Mouse (Mus musculus): ENCODE measurements around the gene Tmod3. TPM values are rescaled to one million over a fixed set of nuclear protein-coding genes. Genes with fewer than 3 reads are reported as not detected.
A peak's percentile ranks its signal among the peaks of the same experiment; 100 is the strongest.
"Not testable (repeated sequence)": the region's sequence is repeated elsewhere in the genome, so short reads cannot be mapped to it uniquely, and the experiment has no call there.

The Tmod3 gene
- polyA plus RNA-seq, 1 experiment from 2014 or later = 96.5 TPM

GRCm38 (mm10) chr9:75521788-75522187 is 37.7 kb downstream of the Tmod3 start:
- Histone ChIP-seq H3K27me3 (no peaks in the 10 kb centered on the region), H3K4me2 (replicated peaks) (no peak overlapping the region), H3K36me3 (no peaks in the 10 kb centered on the region), H3K9ac (no peak overlapping the region), H3K4me1 (no peaks in the 10 kb centered on the region), H3K9me3 (replicated peaks) (no peaks in the 10 kb centered on the region), H3K4me3 (no peak overlapping the region), H3K27ac (no peak overlapping the region)
- 54% methylated on average over 4 of the region's 4 CpGs for WGBS
- no peak for ATAC-seq (ENCODE audit: low FRiP score)

GRCm38 (mm10) chr9:75520940-75521339 is 38.5 kb downstream of the Tmod3 start:
- no peaks in the 10 kb centered on the region for H3K36me3 ChIP-seq
- no peak overlapping the region for H3K4me2 ChIP-seq (replicated peaks)
- ATAC-seq (ENCODE audit: low FRiP score) = no peak
- H3K4me1 ChIP-seq = no peaks in the 10 kb centered on the region
- H3K9me3 ChIP-seq (replicated peaks) = no peaks in the 10 kb centered on the region
- no peaks in the 10 kb centered on the region for H3K27me3 ChIP-seq
- H3K9ac ChIP-seq = no peak overlapping the region
- 94% methylated on average over 8 of the region's 8 CpGs for WGBS
- no peak overlapping the region for H3K27ac ChIP-seq
- H3K4me3 ChIP-seq = no peak overlapping the region

- no peak overlapping the region for H3K4me2 ChIP-seq (replicated peaks)
- H3K4me3 ChIP-seq = no peak overlapping the region
- H3K9me3 ChIP-seq (replicated peaks) = no peaks in the 10 kb centered on the region
- no peaks in the 10 kb centered on the region for H3K27me3 ChIP-seq
- H3K4me1 ChIP-seq = no peaks in the 10 kb centered on the region
- 68% methylated on average over 3 of the region's 3 CpGs for WGBS
- H3K36me3 ChIP-seq = peaks cover 8% of the 10 kb centered on the region
- ATAC-seq (ENCODE audit: low FRiP score) = no peak
- H3K27ac ChIP-seq = no peak overlapping the region
- no peak overlapping the region for H3K9ac ChIP-seq
These were observed 41.7 kb downstream of the Tmod3 start for GRCm38 (mm10) chr9:75517751-75518150.

GRCm38 (mm10) chr9:75515464-75516113 is 43.9 kb downstream of the Tmod3 start:
- H3K36me3 ChIP-seq = peaks cover 12% of the 10 kb centered on the region
- ATAC-seq (ENCODE audit: low FRiP score) = no peak; the same call in 1 of the 2 replicates
- H3K4me2 ChIP-seq (replicated peaks) = no peak overlapping the region
- no peak overlapping the region for H3K27ac ChIP-seq
- no peaks in the 10 kb centered on the region for H3K9me3 ChIP-seq (replicated peaks)
- no peaks in the 10 kb centered on the region for H3K27me3 ChIP-seq
- no peak overlapping the region for H3K4me3 ChIP-seq
- WGBS = 63% methylated on average over 12 of the region's 12 CpGs
- H3K9ac ChIP-seq = no peak overlapping the region
- H3K4me1 ChIP-seq = 0 out of 2 replicates have a peak, but pooled peaks cover 2% of the 10 kb centered on the region

GRCm38 (mm10) chr9:75511236-75511939 is 48.1 kb downstream of the Tmod3 start:
- WGBS = 72% methylated on average over 8 of the region's 8 CpGs
- Histone ChIP-seq H3K36me3 (peaks cover 39% of the 10 kb centered on the region), H3K27ac (0 out of 2 replicates have a peak overlapping the region, but pooled peaks have one; percentile 23), H3K4me2 (replicated peaks) (no peak overlapping the region), H3K4me3 (no peak overlapping the region), H3K27me3 (no peaks in the 10 kb centered on the region), H3K9ac (no peak overlapping the region), H3K4me1 (0 out of 2 replicates have a peak, but pooled peaks cover 2% of the 10 kb centered on the region), H3K9me3 (replicated peaks) (no peaks in the 10 kb centered on the region)
- ATAC-seq (ENCODE audit: low FRiP score) = no peak

GRCm38 (mm10) chr9:75504311-75504710 is 55.1 kb downstream of the Tmod3 start:
- H3K9me3 ChIP-seq (replicated peaks) = no peaks in the 10 kb centered on the region
- ATAC-seq (ENCODE audit: low FRiP score) = no peak
- H3K4me3 ChIP-seq = no peak overlapping the region
- H3K4me2 ChIP-seq (replicated peaks) = no peak overlapping the region
- H3K27me3 ChIP-seq = no peaks in the 10 kb centered on the region
- H3K36me3 ChIP-seq = peaks cover 52% of the 10 kb centered on the region
- H3K9ac ChIP-seq = no peak overlapping the region
- no peaks in the 10 kb centered on the region for H3K4me1 ChIP-seq
- H3K27ac ChIP-seq = no peak overlapping the region
- 96% methylated on average over 6 of the region's 6 CpGs for WGBS

- Histone ChIP-seq H3K9ac (no peak overlapping the region), H3K4me1 (no peaks in the 10 kb centered on the region), H3K4me3 (no peak overlapping the region), H3K27me3 (no peaks in the 10 kb centered on the region), H3K36me3 (peaks cover 36% of the 10 kb centered on the region), H3K9me3 (replicated peaks) (no peaks in the 10 kb centered on the region), H3K27ac (no peak overlapping the region), H3K4me2 (replicated peaks) (no peak overlapping the region)
- WGBS = 92% methylated on average over 7 of the region's 7 CpGs
- ATAC-seq (ENCODE audit: low FRiP score) = no peak
These were observed 60.9 kb downstream of the Tmod3 start for GRCm38 (mm10) chr9:75498571-75498970.

GRCm38 (mm10) chr9:75495945-75496344 is 63.5 kb downstream of the Tmod3 start:
- ATAC-seq (ENCODE audit: low FRiP score) = no peak
- 74% methylated on average over 10 of the region's 10 CpGs for WGBS

GRCm38 (mm10) chr9:75494407-75495005 is 65.0 kb downstream of the Tmod3 start:
- Histone ChIP-seq H3K9ac (no peak overlapping the region), H3K9me3 (replicated peaks) (no peaks in the 10 kb centered on the region), H3K4me3 (no peak overlapping the region), H3K4me1 (no peaks in the 10 kb centered on the region), H3K27ac (no peak overlapping the region), H3K4me2 (replicated peaks) (no peak overlapping the region), H3K36me3 (peaks cover 19% of the 10 kb centered on the region), H3K27me3 (no peaks in the 10 kb centered on the region)
- no peak for ATAC-seq (ENCODE audit: low FRiP score)
- 87% methylated on average over 9 of the region's 9 CpGs for WGBS

More at GRCm38 (mm10) chr9:75495945-75496344, 63.5 kb downstream of the Tmod3 start:
- H3K36me3 ChIP-seq = peaks cover 23% of the 10 kb centered on the region
- H3K27ac ChIP-seq = no peak overlapping the region
- no peaks in the 10 kb centered on the region for H3K4me1 ChIP-seq
- H3K9me3 ChIP-seq (replicated peaks) = no peaks in the 10 kb centered on the region
- H3K27me3 ChIP-seq = no peaks in the 10 kb centered on the region
- no peak overlapping the region for H3K9ac ChIP-seq
- no peak overlapping the region for H3K4me3 ChIP-seq
- H3K4me2 ChIP-seq (replicated peaks) = no peak overlapping the region

- not testable (repeated sequence) for ATAC-seq (ENCODE audit: low FRiP score); H3K27me3 ChIP-seq; H3K4me1 ChIP-seq; H3K9ac ChIP-seq; H3K9me3 ChIP-seq (replicated peaks); H3K4me2 ChIP-seq (replicated peaks); H3K4me3 ChIP-seq; H3K27ac ChIP-seq; H3K36me3 ChIP-seq
- WGBS = 95% methylated on average over 7 of the region's 7 CpGs
These were observed 71.2 kb downstream of the Tmod3 start for GRCm38 (mm10) chr9:75488255-75488654.

- no peak for ATAC-seq (ENCODE audit: low FRiP score)
- no peak overlapping the region for H3K4me3 ChIP-seq
- no peak overlapping the region for H3K4me2 ChIP-seq (replicated peaks)
- H3K27me3 ChIP-seq = no peaks in the 10 kb centered on the region
- H3K9me3 ChIP-seq (replicated peaks) = no peaks in the 10 kb centered on the region
- no peak overlapping the region for H3K27ac ChIP-seq
- no peaks in the 10 kb centered on the region for H3K4me1 ChIP-seq
- 0 out of 2 replicates have a peak, but pooled peaks cover 11% of the 10 kb centered on the region for H3K36me3 ChIP-seq
- WGBS = 90% methylated on average over 6 of the region's 6 CpGs
- H3K9ac ChIP-seq = no peak overlapping the region
These were observed 74.2 kb downstream of the Tmod3 start for GRCm38 (mm10) chr9:75485231-75485630.

GRCm38 (mm10) chr9:75480536-75481075 is 78.9 kb downstream of the Tmod3 start:
- Histone ChIP-seq H3K27me3 (no peaks in the 10 kb centered on the region), H3K4me1 (peaks cover 6% of the 10 kb centered on the region; the same call in 1 of the 2 replicates), H3K36me3 (0 out of 2 replicates have a peak, but pooled peaks cover 11% of the 10 kb centered on the region), H3K4me2 (replicated peaks) (no peak overlapping the region), H3K4me3 (no peak overlapping the region), H3K9me3 (replicated peaks) (no peaks in the 10 kb centered on the region), H3K27ac (no peak overlapping the region), H3K9ac (no peak overlapping the region)
- 92% methylated on average over 5 of the region's 5 CpGs for WGBS
- no peak for ATAC-seq (ENCODE audit: low FRiP score)
